Mouse (Mus musculus) ES-E14 (cell line): Measurements from ENCODE around the gene Car14. TPM values are rescaled to one million over a fixed set of nuclear protein-coding genes. Genes with fewer than 3 reads are reported as not detected.
A peak's percentile ranks its signal among the peaks of the same experiment; 100 is the strongest.
"Not testable (repeated sequence)": the region's sequence is repeated elsewhere in the genome, so short reads cannot be mapped to it uniquely, and the experiment has no call there.

Source experiments
- DNase-seq: peaks from one replicate; pipeline ENCODE4 v3.0.0-alpha.2; 2013; ENCODE audit warnings: low read depth, low spot score
- H3K27ac ChIP-seq: 2 replicates; pipeline ENCODE4 v1.5.1; 2012; ENCODE audit warnings: low read depth, mild to moderate bottlenecking, low read length, moderate library complexity, mixed read lengths; ENCODE audit not compliant: poor library complexity, insufficient read depth, severe bottlenecking
- H3K36me3 ChIP-seq: 2 replicates; pipeline ENCODE4 v1.6.1; 2012; ENCODE audit warnings: mild to moderate bottlenecking, low read length, moderate library complexity, mixed read lengths; ENCODE audit not compliant: control insufficient read depth, poor library complexity, insufficient read depth, severe bottlenecking
- H3K4me1 ChIP-seq, 2 experiments: fragments of 150-350 bp in 1 of 2; sonication (generic) in 1 of 2; 2 replicates each; pipeline ENCODE4 v1.6.1; 2012; ENCODE audit warnings: low read length in 2 of 2, mild to moderate bottlenecking in 1 of 2, mixed read lengths in 1 of 2; ENCODE audit not compliant: control insufficient read depth in 2 of 2, insufficient read depth in 2 of 2, poor library complexity in 1 of 2
- H3K4me3 ChIP-seq, 2 experiments: fragments of 150-350 bp in 1 of 2; sonication (generic) in 1 of 2; 2 replicates each; pipeline ENCODE4 v1.5.1; 2012; ENCODE audit warnings: low read length in 2 of 2, low read depth in 1 of 2, mild to moderate bottlenecking in 1 of 2, mixed read lengths in 1 of 2; ENCODE audit not compliant: insufficient read depth in 1 of 2, poor library complexity in 1 of 2, severe bottlenecking in 1 of 2
- H3K9ac ChIP-seq: 2 replicates; pipeline ENCODE4 v1.6.1; 2012; ENCODE audit warnings: low read depth, mild to moderate bottlenecking, low read length, mixed read lengths; ENCODE audit not compliant: poor library complexity, insufficient read depth, severe bottlenecking
- H3K9me3 ChIP-seq: fragments of 150-350 bp; sonication (generic); 2 replicates; pipeline ENCODE4 v1.6.1; 2012; ENCODE audit warnings: low read depth, mild to moderate bottlenecking, low read length; ENCODE audit not compliant: control insufficient read depth, insufficient read depth
- CHD2 ChIP-seq: IDR thresholded peaks from 2 replicates; pipeline ENCODE4 v1.6.1; 2014; ENCODE audit warnings: mild to moderate bottlenecking, low read depth, low read length, inconsistent platforms
- HCFC1 ChIP-seq: IDR thresholded peaks from 2 replicates; pipeline ENCODE4 v1.6.1; 2012; ENCODE audit warnings: low read length, inconsistent platforms, borderline replicate concordance; ENCODE audit not compliant: insufficient read depth
- MAFK ChIP-seq: IDR thresholded peaks from 2 replicates; pipeline ENCODE4 v1.6.1; 2014; ENCODE audit warnings: mild to moderate bottlenecking, low read depth, low read length, inconsistent platforms; ENCODE audit not compliant: insufficient read depth
- ZC3H11A ChIP-seq: IDR thresholded peaks from 2 replicates; pipeline ENCODE4 v1.6.1; 2012; ENCODE audit warnings: low read depth, mild to moderate bottlenecking, inconsistent platforms, low read length, borderline replicate concordance
- ZNF384 ChIP-seq: IDR thresholded peaks from 2 replicates; pipeline ENCODE4 v1.6.1; 2012; ENCODE audit warnings: low read depth, low read length, inconsistent platforms
- in situ Hi-C, 2 experiments: fragments of 600-800 bp; cut with MboI; formaldehyde crosslinking; loops; one replicate each; pipeline ENCODE4 v1.15.1; 2025; ENCODE audit warnings: low sequenced_read_pairs in 2 of 2, inconsistent platforms in 1 of 2; ENCODE audit not compliant: unreplicated experiment in 2 of 2
- total RNA-seq: library from RNA; depleted of rRNA; stranded (reverse); fragments of 300-350 nt; gene quantifications from 2 replicates; pipeline ENCODE4 v1.2.3, GENCODE M21; 2012; rRNA removed

The Car14 gene
- 2.5 and 4.0 TPM in 2 replicates for total RNA-seq

DNA sequence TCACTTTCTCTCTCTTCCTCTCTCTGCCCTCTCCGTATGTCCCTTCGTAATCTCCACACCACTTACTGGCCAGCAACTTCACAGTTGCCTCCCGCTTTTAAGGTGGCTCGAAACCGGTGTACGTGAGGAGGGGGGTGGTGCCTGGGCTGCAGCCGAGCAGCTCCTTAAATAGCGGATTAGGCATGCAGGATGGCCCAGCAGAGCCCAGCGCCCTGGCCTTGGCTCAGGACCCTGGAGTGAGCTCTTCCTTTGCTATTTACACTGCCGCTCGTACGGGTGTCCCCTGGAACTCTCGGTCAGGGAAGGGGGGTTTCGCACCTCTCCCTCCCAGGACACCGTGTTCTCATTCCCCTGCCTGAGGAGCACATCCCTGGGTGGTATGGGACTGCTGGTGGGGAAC lies at the start of gene Car14:
Gene Car14, minus strand, starts transcription at position 124 of the 400 bp plus-strand sequence.
- no peak for DNase-seq
- Histone ChIP-seq H3K4me3 (peak within 1 kb of the TSS; percentile 46; a peak in 3 of 4 replicates), H3K4me1 (peaks cover 4 to 16% of the 10 kb centered on the region in 2 experiments; a peak in 3 of 4 replicates), H3K27ac (no peak within 1 kb of the TSS), H3K9me3 (no peaks in the 10 kb centered on the region), H3K36me3 (no peaks in the 10 kb centered on the region), H3K9ac (peak within 1 kb of the TSS; percentile 44)
- in situ Hi-C loops, result no loop called here
- TF ChIP-seq CHD2 (no peak), ZC3H11A (no peak), HCFC1 (no peak), ZNF384 (no peak), MAFK (no peak)

DNA sequence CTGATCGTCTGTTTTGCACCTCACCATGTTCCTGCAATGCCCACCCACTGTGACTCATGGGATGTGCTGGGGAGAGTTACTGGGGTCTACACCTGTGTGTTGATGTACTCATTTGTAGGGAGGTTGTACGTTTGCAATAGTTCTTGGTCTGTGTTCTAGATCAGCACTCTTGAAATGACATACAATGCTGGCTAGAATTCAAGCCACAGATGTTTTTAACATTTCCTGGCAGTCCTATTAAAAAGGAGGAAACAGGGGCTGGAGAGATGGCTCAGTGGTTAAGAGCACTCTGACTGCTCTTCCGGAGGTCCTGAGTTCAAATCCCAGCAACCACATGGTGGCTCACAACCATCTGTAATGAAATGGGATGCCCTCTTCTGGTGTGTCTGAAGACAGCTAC lies 49.0 kb upstream of the Car14 start:
- H3K36me3 ChIP-seq, result no peaks in the 10 kb centered on the region
- no peak for TF ChIP-seq MAFK
- TF ChIP-seq CHD2, result no peak
- TF ChIP-seq ZC3H11A, result no peak
- TF ChIP-seq HCFC1, result no peak
- TF ChIP-seq ZNF384, result no peak
- no peaks in the 10 kb centered on the region for H3K4me1 ChIP-seq
- no peak overlapping the region for H3K4me3 ChIP-seq
- DNase-seq, result no peak
- no peaks in the 10 kb centered on the region for H3K9me3 ChIP-seq
- in situ Hi-C loops, result no loop called here
- H3K9ac ChIP-seq, result no peak overlapping the region
- H3K27ac ChIP-seq, result no peak overlapping the region

DNA sequence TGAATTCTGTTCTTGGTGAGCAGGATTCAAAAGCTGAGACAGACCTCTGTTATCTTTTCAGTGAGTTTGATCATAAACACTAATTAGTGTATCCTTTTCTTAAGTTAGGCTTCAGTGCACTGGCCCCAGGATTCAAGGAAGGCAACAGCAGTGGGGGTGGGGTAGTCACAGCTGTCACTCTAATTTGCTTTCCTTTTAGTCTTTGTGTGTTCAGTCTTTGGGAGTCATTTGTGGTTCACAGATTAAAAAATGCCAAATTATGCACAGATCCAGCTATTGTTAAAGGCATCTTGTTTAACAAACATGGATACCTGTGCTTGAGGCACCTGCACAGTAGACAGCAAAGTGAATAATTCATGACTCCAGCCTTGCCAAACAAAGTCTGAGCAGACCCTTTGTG lies 48.5 kb upstream of the Car14 start:
- H3K4me1 ChIP-seq, result no peaks in the 10 kb centered on the region
- no peak overlapping the region for H3K9ac ChIP-seq
- H3K36me3 ChIP-seq, result no peaks in the 10 kb centered on the region
- H3K4me3 ChIP-seq, result no peak overlapping the region
- no peak for DNase-seq
- in situ Hi-C loops, result no loop called here
- TF ChIP-seq CHD2 (no peak), ZNF384 (no peak), HCFC1 (no peak), ZC3H11A (no peak)
- H3K9me3 ChIP-seq, result no peaks in the 10 kb centered on the region
- H3K27ac ChIP-seq, result no peak overlapping the region

DNA sequence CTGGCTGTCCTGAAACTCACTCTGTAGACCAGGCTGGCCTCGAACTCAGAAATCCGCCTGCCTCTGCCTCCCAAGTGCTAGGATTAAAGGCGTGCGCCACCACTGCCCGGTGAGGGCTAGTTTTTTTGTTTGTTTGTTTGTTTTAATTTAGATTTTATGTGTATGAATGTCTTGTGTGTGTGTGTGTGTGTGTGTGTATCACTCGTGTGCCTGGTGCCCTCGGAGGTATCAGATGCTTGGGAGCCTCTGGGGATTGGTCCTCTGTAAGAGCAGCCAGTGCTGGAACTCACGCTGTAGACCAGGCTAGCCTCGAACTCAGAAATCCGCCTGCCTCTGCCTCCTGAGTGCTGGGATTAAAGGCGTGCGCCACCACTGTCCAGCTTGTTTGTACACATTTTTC lies 47.1 kb upstream of the Car14 start:
- peak overlapping the region; percentile 67 to 88 for H3K4me3 ChIP-seq
- H3K36me3 ChIP-seq, in situ Hi-C loops, H3K9me3 ChIP-seq, DNase-seq, H3K4me1 ChIP-seq: not testable (repeated sequence)
- peak overlapping the region; percentile 85 for H3K9ac ChIP-seq
- peak overlapping the region; percentile 83 for H3K27ac ChIP-seq

DNA sequence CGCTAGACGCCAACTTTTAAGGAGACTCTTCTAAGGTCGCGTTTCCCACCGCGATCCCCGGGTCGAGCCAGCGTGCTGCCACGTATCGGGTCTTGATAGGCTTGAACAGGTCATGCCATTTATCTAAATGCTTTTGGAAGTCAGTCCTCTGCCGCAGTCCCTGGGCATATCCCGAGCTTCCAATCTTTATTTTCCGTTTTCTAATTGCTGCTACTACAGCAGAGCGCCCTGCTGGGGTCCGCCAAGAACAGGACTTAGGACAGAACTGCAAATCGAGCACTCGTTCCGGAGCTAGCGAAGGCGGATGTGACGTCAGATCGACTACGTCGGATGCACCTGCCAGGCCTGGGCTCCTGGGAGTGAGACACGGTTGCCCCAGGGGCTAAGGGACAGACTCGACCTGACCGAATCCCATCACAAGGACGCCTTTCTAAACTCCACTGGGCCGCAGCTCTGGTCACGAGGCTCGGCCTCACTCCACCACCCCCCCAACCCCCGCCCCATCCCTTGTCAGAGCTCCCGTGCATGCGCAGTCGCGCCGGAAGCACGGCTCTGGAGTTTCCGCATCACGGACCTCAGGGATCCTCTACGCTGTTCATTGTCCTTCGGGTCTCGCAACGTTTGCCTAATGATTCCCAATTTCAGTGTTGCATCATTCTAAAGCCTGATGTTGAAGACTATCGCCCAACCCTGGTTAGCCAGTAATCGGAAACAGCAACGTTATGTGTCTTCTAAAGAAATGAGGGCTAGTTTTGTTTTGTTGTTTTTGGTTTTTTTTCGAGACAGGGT lies 46.5 kb upstream of the Car14 start:
- in situ Hi-C loops, result no loop called here
- peak; percentile 85 for DNase-seq
- TF ChIP-seq ZNF384 (no peak), CHD2 (0 out of 2 replicates have a peak, but pooled peaks have one; percentile 21), ZC3H11A (no peak)
- Histone ChIP-seq H3K36me3 (peaks cover 1% of the 10 kb centered on the region), H3K9ac (peak overlapping the region; percentile 85), H3K9me3 (no peaks in the 10 kb centered on the region), H3K4me3 (peak overlapping the region; percentile 67 to 88), H3K4me1 (no peaks in the 10 kb centered on the region), H3K27ac (peak overlapping the region; percentile 83)
